Mouse (Mus musculus) stomach, embryonic 15.5 days (tissue): Measurements from ENCODE around the gene Pxdn. TPM values are rescaled to one million over a fixed set of nuclear protein-coding genes. Genes with fewer than 3 reads are reported as not detected.

Source experiments
- ATAC-seq: fragments of 200-750 bp; cut with Nextera tagmentation; 2 replicates; pipeline ENCODE4 v1.8.0; 2017; ENCODE audit warnings: low read depth, moderate number of reproducible peaks, moderate TSS enrichment; ENCODE audit not compliant: insufficient read depth, low FRiP score
- H3K27ac ChIP-seq: fragments of 300-500 bp; sonication (generic); 2 replicates; pipeline ENCODE4 v1.5.1; 2015; ENCODE audit warnings: mild to moderate bottlenecking, inconsistent platforms
- H3K27me3 ChIP-seq: fragments of 300-500 bp; sonication (generic); replicated peaks from 2 replicates; pipeline ENCODE4 v1.6.1; 2015; ENCODE audit warnings: inconsistent platforms
- H3K36me3 ChIP-seq: fragments of 300-500 bp; sonication (generic); 2 replicates; pipeline ENCODE4 v1.6.1; 2015; ENCODE audit warnings: inconsistent platforms
- H3K4me1 ChIP-seq: fragments of 300-500 bp; sonication (generic); 2 replicates; pipeline ENCODE4 v1.6.1; 2015; ENCODE audit warnings: inconsistent platforms
- H3K4me2 ChIP-seq: fragments of 300-500 bp; sonication (generic); 2 replicates; pipeline ENCODE4 v1.6.1; 2015; ENCODE audit warnings: mild to moderate bottlenecking, inconsistent platforms
- H3K4me3 ChIP-seq: fragments of 300-500 bp; sonication (generic); replicated peaks from 2 replicates; pipeline ENCODE4 v1.5.1; 2015; ENCODE audit warnings: inconsistent platforms
- H3K9ac ChIP-seq: fragments of 300-500 bp; sonication (generic); 2 replicates; pipeline ENCODE4 v1.6.1; 2015; ENCODE audit warnings: inconsistent platforms
- H3K9me3 ChIP-seq: fragments of 300-500 bp; sonication (generic); 2 replicates; pipeline ENCODE4 v1.6.1; 2016; ENCODE audit warnings: inconsistent platforms
- WGBS: fragments of 180-500 bp; shearing (Covaris S2); methylation state at CpG from one replicate; pipeline ENCODE4 v1.1.7; 2015; 5-methylcytosine and 5-hydroxymethylcytosine counted together
- polyA plus RNA-seq: library from polyadenylated mRNA; unstranded; fragments of >200 nt; fragmentation: Nextera tagmentation; extraction: Ambion mirVana; gene quantifications from 2 replicates; pipeline ENCODE4 v1.2.1, GENCODE M21; 2015

Pxdn gene
- polyA plus RNA-seq, 1 experiment from 2014 or later: 70.4 TPM

- Histone ChIP-seq H3K4me2 (no peak overlapping the region), H3K9ac (no peak overlapping the region), H3K4me3 (no peak overlapping the region), H3K36me3 (peaks cover 53% of the 10 kb centered on the region), H3K27me3 (no peaks in the 10 kb centered on the region), H3K27ac (no peak overlapping the region), H3K9me3 (no peaks in the 10 kb centered on the region), H3K4me1 (no peaks in the 10 kb centered on the region)
- WGBS: 89% methylated on average over 5 of the region's 5 CpGs
- no peak for ATAC-seq
Observed at GRCm38 (mm10) chr12:29998895-29999294, 61.5 kb downstream of the Pxdn start.

DNA sequence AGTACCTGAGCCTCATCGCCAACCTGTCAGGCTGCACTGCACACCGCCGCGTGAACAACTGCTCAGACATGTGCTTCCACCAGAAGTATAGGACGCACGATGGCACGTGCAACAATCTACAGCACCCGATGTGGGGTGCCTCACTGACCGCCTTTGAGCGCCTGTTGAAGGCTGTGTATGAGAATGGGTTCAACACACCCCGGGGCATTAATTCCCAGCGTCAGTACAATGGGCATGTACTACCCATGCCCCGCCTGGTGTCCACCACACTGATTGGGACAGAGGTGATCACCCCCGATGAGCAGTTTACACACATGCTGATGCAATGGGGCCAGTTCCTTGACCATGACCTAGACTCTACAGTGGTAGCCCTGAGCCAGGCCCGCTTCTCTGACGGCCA, 64.5 kb downstream of the Pxdn start:
- H3K27me3 ChIP-seq: no peaks in the 10 kb centered on the region
- no peak overlapping the region for H3K27ac ChIP-seq
- H3K4me1 ChIP-seq: no peaks in the 10 kb centered on the region
- H3K4me2 ChIP-seq: no peak overlapping the region
- WGBS: 94% methylated on average over 16 of the region's 16 CpGs
- H3K9ac ChIP-seq: no peak overlapping the region
- ATAC-seq: no peak
- peaks cover 61% of the 10 kb centered on the region for H3K36me3 ChIP-seq
- H3K4me3 ChIP-seq: no peak overlapping the region
- H3K9me3 ChIP-seq: no peaks in the 10 kb centered on the region

- no peaks in the 10 kb centered on the region for H3K9me3 ChIP-seq
- H3K4me1 ChIP-seq: no peaks in the 10 kb centered on the region
- H3K4me2 ChIP-seq: no peak overlapping the region
- peaks cover 67% of the 10 kb centered on the region for H3K36me3 ChIP-seq
- H3K9ac ChIP-seq: no peak overlapping the region
- WGBS: 82% methylated on average over 14 of the region's 14 CpGs
- H3K4me3 ChIP-seq: no peak overlapping the region
- H3K27me3 ChIP-seq: no peaks in the 10 kb centered on the region
- no peak for ATAC-seq
- no peak overlapping the region for H3K27ac ChIP-seq
Observed at GRCm38 (mm10) chr12:30003680-30004364, 66.4 kb downstream of the Pxdn start.

DNA sequence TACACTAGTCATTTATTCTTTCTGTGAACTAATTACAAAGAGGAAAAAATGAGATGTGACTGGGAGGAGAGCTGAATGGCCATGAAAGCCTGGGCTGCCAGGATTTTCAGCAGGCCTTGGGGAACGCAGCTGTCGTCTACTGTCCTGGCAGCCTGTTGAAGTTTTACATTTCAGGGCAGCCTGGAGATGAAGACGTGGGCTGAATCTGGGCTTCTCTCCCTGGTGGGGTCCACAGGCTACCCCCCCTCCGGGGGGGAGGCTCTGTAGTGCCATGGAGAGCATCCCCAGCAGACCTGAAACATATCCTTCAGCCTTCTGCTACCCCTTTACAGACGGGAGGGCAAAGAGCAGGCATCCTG, 66.9 kb downstream of the Pxdn start:
- no peak overlapping the region for H3K9ac ChIP-seq
- no peak overlapping the region for H3K4me3 ChIP-seq
- no peak for ATAC-seq
- no peak overlapping the region for H3K4me2 ChIP-seq
- peaks cover 64% of the 10 kb centered on the region for H3K36me3 ChIP-seq
- WGBS: 84% methylated on average over 5 of the region's 5 CpGs
- no peak overlapping the region for H3K27ac ChIP-seq
- H3K4me1 ChIP-seq: no peaks in the 10 kb centered on the region
- H3K27me3 ChIP-seq: no peaks in the 10 kb centered on the region
- H3K9me3 ChIP-seq: no peaks in the 10 kb centered on the region

GRCm38 (mm10) chr12:30006586-30006985, 69.2 kb downstream of the Pxdn start:
- no peak for ATAC-seq
- H3K36me3 ChIP-seq: peaks cover 49% of the 10 kb centered on the region

GRCm38 (mm10) chr12:30008741-30009140, 71.3 kb downstream of the Pxdn start:
- H3K9me3 ChIP-seq: no peaks in the 10 kb centered on the region
- no peak overlapping the region for H3K4me3 ChIP-seq
- no peak overlapping the region for H3K27ac ChIP-seq
- peaks cover 42% of the 10 kb centered on the region for H3K36me3 ChIP-seq
- 83% methylated on average over 5 of the region's 5 CpGs for WGBS
- ATAC-seq: no peak
- no peaks in the 10 kb centered on the region for H3K4me1 ChIP-seq
- H3K27me3 ChIP-seq: no peaks in the 10 kb centered on the region
- H3K4me2 ChIP-seq: no peak overlapping the region
- H3K9ac ChIP-seq: no peak overlapping the region

More at GRCm38 (mm10) chr12:30006586-30006985, 69.2 kb downstream of the Pxdn start:
- H3K4me1 ChIP-seq: no peaks in the 10 kb centered on the region
- 81% methylated on average over 9 of the region's 9 CpGs for WGBS
- H3K27me3 ChIP-seq: no peaks in the 10 kb centered on the region
- H3K4me3 ChIP-seq: no peak overlapping the region
- H3K9me3 ChIP-seq: no peaks in the 10 kb centered on the region
- H3K27ac ChIP-seq: no peak overlapping the region
- no peak overlapping the region for H3K9ac ChIP-seq
- no peak overlapping the region for H3K4me2 ChIP-seq

DNA sequence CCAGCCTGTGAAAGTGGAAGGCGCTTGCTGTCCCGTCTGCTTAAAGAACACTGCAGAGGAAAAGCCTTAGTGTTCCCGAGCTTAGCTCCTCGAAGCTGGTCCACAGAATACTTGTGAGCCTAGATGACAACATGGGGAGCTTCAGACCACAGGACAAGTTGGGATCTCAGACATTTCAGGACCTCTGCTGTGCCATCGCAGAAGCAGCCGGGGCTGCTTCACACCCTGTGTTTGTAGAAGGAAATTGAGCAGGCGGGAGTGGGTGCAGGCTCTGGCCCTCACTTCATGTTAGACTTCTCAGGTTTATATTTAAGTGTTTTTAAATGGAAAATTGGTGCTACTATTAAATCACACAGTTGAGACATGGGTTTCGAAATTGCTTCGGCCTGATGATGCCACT, 78.1 kb downstream of the Pxdn start:
- Histone ChIP-seq H3K9ac (no peak overlapping the region), H3K4me1 (no peaks in the 10 kb centered on the region), H3K27ac (no peak overlapping the region), H3K4me3 (no peak overlapping the region), H3K36me3 (peaks cover 28% of the 10 kb centered on the region), H3K9me3 (no peaks in the 10 kb centered on the region), H3K27me3 (no peaks in the 10 kb centered on the region), H3K4me2 (no peak overlapping the region)
- 92% methylated on average over 9 of the region's 9 CpGs for WGBS
- ATAC-seq: no peak

GRCm38 (mm10) chr12:30017131-30017530, 79.7 kb downstream of the Pxdn start:
- Histone ChIP-seq H3K9me3 (no peaks in the 10 kb centered on the region), H3K27me3 (no peaks in the 10 kb centered on the region), H3K4me1 (no peaks in the 10 kb centered on the region), H3K27ac (no peak overlapping the region), H3K36me3 (peaks cover 22% of the 10 kb centered on the region), H3K4me2 (no peak overlapping the region), H3K4me3 (no peak overlapping the region), H3K9ac (no peak overlapping the region)
- 81% methylated on average over 3 of the region's 3 CpGs for WGBS
- no peak for ATAC-seq

GRCm38 (mm10) chr12:30020447-30020846, 83.0 kb downstream of the Pxdn start:
- no peak for ATAC-seq
- no peaks in the 10 kb centered on the region for H3K27me3 ChIP-seq
- peaks cover 8% of the 10 kb centered on the region; the same call in 1 of the 2 replicates for H3K36me3 ChIP-seq

GRCm38 (mm10) chr12:30023491-30023890, 86.1 kb downstream of the Pxdn start:
- Histone ChIP-seq H3K9ac (no peak overlapping the region), H3K4me2 (no peak overlapping the region), H3K36me3 (no peaks in the 10 kb centered on the region), H3K27me3 (no peaks in the 10 kb centered on the region), H3K27ac (no peak overlapping the region), H3K4me3 (no peak overlapping the region), H3K9me3 (no peaks in the 10 kb centered on the region), H3K4me1 (no peaks in the 10 kb centered on the region)
- 27% methylated on average over 3 of the region's 3 CpGs for WGBS
- no peak for ATAC-seq

More at GRCm38 (mm10) chr12:30020447-30020846, 83.0 kb downstream of the Pxdn start:
- no peak overlapping the region for H3K4me3 ChIP-seq
- H3K4me2 ChIP-seq: no peak overlapping the region
- no peaks in the 10 kb centered on the region for H3K4me1 ChIP-seq
- H3K9ac ChIP-seq: no peak overlapping the region
- H3K9me3 ChIP-seq: no peaks in the 10 kb centered on the region
- no peak overlapping the region for H3K27ac ChIP-seq

GRCm38 (mm10) chr12:30024264-30024825, 86.9 kb downstream of the Pxdn start:
- H3K4me1 ChIP-seq: no peaks in the 10 kb centered on the region
- no peaks in the 10 kb centered on the region for H3K27me3 ChIP-seq
- no peak overlapping the region for H3K4me3 ChIP-seq
- no peak overlapping the region for H3K4me2 ChIP-seq
- no peak for ATAC-seq
- H3K9ac ChIP-seq: no peak overlapping the region
- WGBS: 61% methylated on average over 2 of the region's 2 CpGs
- H3K9me3 ChIP-seq: no peaks in the 10 kb centered on the region
- H3K36me3 ChIP-seq: no peaks in the 10 kb centered on the region
- no peak overlapping the region for H3K27ac ChIP-seq

GRCm38 (mm10) chr12:30027721-30028340, 90.4 kb downstream of the Pxdn start:
- no peaks in the 10 kb centered on the region for H3K36me3 ChIP-seq
- no peak overlapping the region for H3K27ac ChIP-seq
- no peak overlapping the region for H3K4me3 ChIP-seq
- H3K27me3 ChIP-seq: no peaks in the 10 kb centered on the region
- ATAC-seq: no peak
- no peaks in the 10 kb centered on the region for H3K9me3 ChIP-seq
- H3K4me1 ChIP-seq: no peaks in the 10 kb centered on the region
- H3K4me2 ChIP-seq: no peak overlapping the region
- 71% methylated on average over 3 of the region's 3 CpGs for WGBS
- no peak overlapping the region for H3K9ac ChIP-seq
